Mouse (Mus musculus) lung, adult 2 months (tissue): Measurements from ENCODE around the gene Yjefn3.

Experiments
- CTCF ChIP-seq: fragments of 200-500 bp; IDR thresholded peaks from 2 replicates; pipeline ENCODE4 v1.5.1; 2011; ENCODE audit warnings: mild to moderate bottlenecking, low read length, control low read depth; ENCODE audit not compliant: insufficient read depth
- POLR2A ChIP-seq: fragments of 200-500 bp; IDR thresholded peaks from 2 replicates; pipeline ENCODE4 v1.6.1; 2011; ENCODE audit warnings: low read depth, mild to moderate bottlenecking, control low read depth, low read length, borderline replicate concordance; ENCODE audit errors: extremely low read depth

DNA sequence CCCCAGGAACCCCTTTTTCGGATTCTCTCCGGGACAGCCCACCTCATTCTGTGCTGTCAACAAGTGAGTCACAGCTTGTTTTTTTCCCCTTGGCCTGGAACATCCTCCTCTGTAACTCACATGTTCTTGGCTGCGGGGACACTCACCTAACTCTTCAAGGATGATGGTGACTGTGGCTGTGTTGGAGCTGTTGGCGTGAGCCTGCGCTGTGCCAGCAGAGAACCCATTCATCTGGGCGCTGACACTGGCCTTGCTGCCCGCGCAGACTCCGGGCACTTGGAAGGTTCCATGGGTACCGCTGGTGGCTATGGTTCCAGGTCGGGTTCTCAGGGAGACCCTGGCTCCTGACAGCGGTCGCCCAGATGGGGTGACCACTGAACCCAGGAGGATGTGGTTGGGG, 18.4 kb downstream of the Yjefn3 start:
- no peak for TF ChIP-seq CTCF
- no peak for TF ChIP-seq POLR2A
